Mouse (Mus musculus) lung, postnatal 0 days (tissue): Measurements from ENCODE around the gene Prom1. TPM values are rescaled to one million over a fixed set of nuclear protein-coding genes. Genes with fewer than 3 reads are reported as not detected.

Source experiments
- ATAC-seq: fragments of 200-750 bp; cut with Nextera tagmentation; 2 replicates; pipeline ENCODE4 v1.8.0; 2017; ENCODE audit warnings: moderate library complexity
- DNase-seq: peaks from one replicate; pipeline ENCODE4 v3.0.0-alpha.2; 2016; ENCODE audit warnings: low spot score
- H3K27ac ChIP-seq: fragments of 300-500 bp; sonication (generic); 2 replicates; pipeline ENCODE4 v1.5.1; 2014; ENCODE audit warnings: antibody characterized with exemption, mild to moderate bottlenecking, low read length, mixed read lengths
- H3K27me3 ChIP-seq: fragments of 300-500 bp; sonication (generic); replicated peaks from 2 replicates; pipeline ENCODE4 v1.6.1; 2014; ENCODE audit warnings: low read length, mixed read lengths; ENCODE audit not compliant: insufficient read depth
- H3K36me3 ChIP-seq: fragments of 300-500 bp; sonication (generic); 2 replicates; pipeline ENCODE4 v1.6.1; 2014; ENCODE audit warnings: low read length, mixed read lengths; ENCODE audit not compliant: insufficient read depth
- H3K4me1 ChIP-seq: fragments of 300-500 bp; sonication (generic); 2 replicates; pipeline ENCODE4 v1.6.1; 2014; ENCODE audit warnings: antibody characterized with exemption, low read depth, low read length, mixed read lengths; ENCODE audit not compliant: insufficient read depth
- H3K4me2 ChIP-seq: fragments of 300-500 bp; sonication (generic); replicated peaks from 2 replicates; pipeline ENCODE4 v1.6.1; 2014; ENCODE audit warnings: low read depth, mild to moderate bottlenecking, low read length, moderate library complexity, mixed read lengths
- H3K4me3 ChIP-seq: fragments of 300-500 bp; sonication (generic); 2 replicates; pipeline ENCODE4 v1.5.1; 2014; ENCODE audit warnings: low read depth, low read length
- H3K9ac ChIP-seq: fragments of 300-500 bp; sonication (generic); replicated peaks from 2 replicates; pipeline ENCODE4 v1.6.1; 2014; ENCODE audit warnings: low read depth, mild to moderate bottlenecking
- H3K9me3 ChIP-seq: fragments of 300-500 bp; sonication (generic); 2 replicates; pipeline ENCODE4 v1.6.1; 2016; ENCODE audit warnings: low read length, mixed read lengths
- CTCF ChIP-seq: IDR thresholded peaks from 2 replicates; pipeline ENCODE4 v1.5.1; 2016; ENCODE audit warnings: antibody characterized with exemption, mild to moderate bottlenecking
- EP300 ChIP-seq: IDR thresholded peaks from 2 replicates; pipeline ENCODE4 v1.6.1; 2016; ENCODE audit warnings: antibody characterized with exemption, mild to moderate bottlenecking, control low read depth
- WGBS: fragments of 180-500 bp; shearing (Covaris S2); extraction: QIAGEN DNeasy Blood & Tissue Kit; methylation state at CpG from one replicate; pipeline ENCODE4 v1.1.7; 2014; 5-methylcytosine and 5-hydroxymethylcytosine counted together
- polyA plus RNA-seq: library from polyadenylated mRNA; unstranded; fragments of >200 nt; fragmentation: Nextera tagmentation; extraction: Ambion mirVana; gene quantifications from 2 replicates; pipeline ENCODE4 v1.2.1, GENCODE M21; 2015

Prom1 gene
- polyA plus RNA-seq, 1 experiment from 2014 or later = 22.9 TPM

DNA sequence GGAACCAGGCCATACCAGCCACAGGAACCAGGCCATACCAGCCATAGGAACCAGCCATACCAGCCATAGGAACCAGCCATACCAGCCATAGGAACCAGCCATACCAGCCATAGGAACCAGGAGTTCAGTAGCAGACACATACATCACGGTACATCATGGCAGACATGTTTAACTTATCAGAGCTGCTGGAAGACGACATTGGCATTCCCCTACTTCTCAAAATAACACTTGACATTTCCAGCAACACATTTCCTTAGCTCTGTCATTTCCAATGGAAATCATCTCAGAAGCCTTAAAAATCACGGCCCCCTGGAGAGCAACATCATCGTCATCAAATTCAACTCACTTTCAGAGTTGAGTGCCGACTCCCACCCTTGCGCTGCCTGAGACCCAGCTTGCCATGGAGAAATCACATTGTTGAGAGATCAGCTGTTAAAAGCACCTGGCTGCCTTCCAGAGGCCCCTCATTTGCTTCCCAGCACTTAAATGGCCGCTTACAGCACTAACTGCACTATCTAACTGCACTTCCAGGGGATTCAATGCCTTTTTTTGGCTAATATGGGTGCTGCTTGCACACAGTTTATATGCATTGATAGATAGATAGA is 31.2 kb downstream of the Prom1 start:
- DNase-seq (no peak), ATAC-seq (no peak)
- Histone ChIP-seq H3K27ac (no peak overlapping the region), H3K4me1 (no peaks in the 10 kb centered on the region), H3K4me2 (no peak overlapping the region), H3K9ac (no peak overlapping the region), H3K4me3 (no peak overlapping the region), H3K27me3 (no peaks in the 10 kb centered on the region), H3K36me3 (no peaks in the 10 kb centered on the region), H3K9me3 (no peaks in the 10 kb centered on the region)
- TF ChIP-seq EP300 = no peak
- no peak for TF ChIP-seq CTCF
- 66% methylated on average over 7 of the region's 7 CpGs for WGBS

DNA sequence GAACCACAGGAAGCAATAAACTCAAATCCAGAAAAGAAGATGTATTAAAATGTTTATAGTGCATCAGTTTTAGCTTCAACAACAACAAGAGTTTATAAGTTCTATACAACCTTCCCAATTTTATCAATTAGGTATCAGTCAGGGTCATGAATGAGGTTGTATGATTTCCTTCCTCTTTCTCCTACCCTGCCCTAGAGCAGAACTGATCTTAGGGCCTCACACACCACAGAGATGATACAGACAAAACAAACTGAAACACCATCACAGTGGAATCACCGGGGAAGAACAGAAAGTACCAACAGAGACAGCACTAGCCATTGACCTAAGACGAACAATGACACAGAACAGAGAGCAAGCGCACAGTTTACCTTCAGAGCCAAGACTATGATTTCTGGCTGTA is 43.6 kb downstream of the Prom1 start:
- no peaks in the 10 kb centered on the region for H3K36me3 ChIP-seq
- 94% methylated on average over 3 of the region's 3 CpGs for WGBS
- H3K4me1 ChIP-seq = no peaks in the 10 kb centered on the region
- no peaks in the 10 kb centered on the region for H3K9me3 ChIP-seq
- ATAC-seq (no peak), DNase-seq (no peak)
- H3K9ac ChIP-seq = no peak overlapping the region
- no peaks in the 10 kb centered on the region for H3K27me3 ChIP-seq
- no peak for TF ChIP-seq CTCF
- no peak overlapping the region for H3K27ac ChIP-seq
- no peak overlapping the region for H3K4me2 ChIP-seq
- H3K4me3 ChIP-seq = no peak overlapping the region

DNA sequence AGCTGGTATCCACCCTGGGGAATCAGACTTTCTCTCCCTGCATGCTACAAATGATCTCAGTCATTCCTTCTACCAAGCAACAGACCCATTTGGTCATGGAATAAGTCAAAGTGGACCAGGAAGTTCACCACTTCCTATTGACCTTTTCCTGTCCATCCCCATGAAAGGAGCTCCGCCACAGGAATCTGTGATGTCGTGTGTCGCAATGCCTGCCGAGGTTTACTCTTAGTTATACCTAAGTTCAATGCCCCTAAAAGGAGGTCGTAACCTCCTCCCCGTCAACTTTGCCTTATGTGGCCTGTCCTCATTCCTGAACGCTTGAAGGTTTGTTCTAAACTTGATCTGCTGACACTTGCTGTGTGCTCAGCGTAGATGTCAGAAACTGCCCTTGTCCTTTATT is 51.6 kb downstream of the Prom1 start:
- no peaks in the 10 kb centered on the region for H3K36me3 ChIP-seq
- no peaks in the 10 kb centered on the region for H3K4me1 ChIP-seq
- WGBS = 51% methylated on average over 8 of the region's 8 CpGs
- no peak overlapping the region for H3K4me2 ChIP-seq
- ATAC-seq (peak; percentile 18; the same call in 1 of the 2 replicates), DNase-seq (no peak)
- H3K27ac ChIP-seq = no peak overlapping the region
- H3K27me3 ChIP-seq = no peaks in the 10 kb centered on the region
- H3K4me3 ChIP-seq = no peak overlapping the region
- H3K9ac ChIP-seq = no peak overlapping the region
- no peaks in the 10 kb centered on the region for H3K9me3 ChIP-seq
- TF ChIP-seq EP300 = no peak
- TF ChIP-seq CTCF = no peak

DNA sequence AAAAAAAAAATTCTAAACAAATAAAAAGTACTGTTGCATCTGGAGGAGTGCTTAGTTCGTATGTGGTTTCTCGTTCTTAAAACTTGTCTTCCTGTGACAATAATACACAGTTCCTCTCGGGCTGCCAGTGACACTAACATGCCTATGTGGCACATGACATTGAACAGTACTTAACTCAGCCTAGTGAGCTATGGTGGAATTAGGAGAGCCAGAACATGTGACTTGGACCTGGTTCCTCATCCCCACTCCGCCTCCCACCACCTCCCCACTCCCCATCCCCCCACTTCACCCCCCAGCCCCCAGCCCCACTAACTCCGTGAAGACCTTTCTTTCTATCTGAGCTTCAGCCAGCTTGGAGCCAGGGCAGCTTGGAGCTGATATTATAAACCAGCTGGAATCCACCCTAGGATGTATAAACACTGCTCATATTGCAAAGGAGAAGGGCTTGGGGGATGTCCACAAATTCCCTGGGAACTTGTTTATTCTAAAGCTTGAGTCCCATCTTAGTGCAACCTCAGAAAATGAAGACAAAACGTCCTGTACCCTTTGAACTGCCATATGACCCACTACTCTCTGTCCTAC is 52.3 kb downstream of the Prom1 start:
- H3K4me3 ChIP-seq = no peak overlapping the region
- ATAC-seq (peak; percentile 65), DNase-seq (peak; percentile 54)
- WGBS = 34% methylated on average over 6 of the region's 6 CpGs
- H3K27ac ChIP-seq = no peak overlapping the region
- H3K27me3 ChIP-seq = no peaks in the 10 kb centered on the region
- H3K36me3 ChIP-seq = no peaks in the 10 kb centered on the region
- H3K4me2 ChIP-seq = no peak overlapping the region
- no peaks in the 10 kb centered on the region for H3K9me3 ChIP-seq
- no peak overlapping the region for H3K9ac ChIP-seq
- TF ChIP-seq CTCF = no peak
- peak; percentile 46; the same call in 1 of the 2 replicates for TF ChIP-seq EP300
- H3K4me1 ChIP-seq = no peaks in the 10 kb centered on the region

DNA sequence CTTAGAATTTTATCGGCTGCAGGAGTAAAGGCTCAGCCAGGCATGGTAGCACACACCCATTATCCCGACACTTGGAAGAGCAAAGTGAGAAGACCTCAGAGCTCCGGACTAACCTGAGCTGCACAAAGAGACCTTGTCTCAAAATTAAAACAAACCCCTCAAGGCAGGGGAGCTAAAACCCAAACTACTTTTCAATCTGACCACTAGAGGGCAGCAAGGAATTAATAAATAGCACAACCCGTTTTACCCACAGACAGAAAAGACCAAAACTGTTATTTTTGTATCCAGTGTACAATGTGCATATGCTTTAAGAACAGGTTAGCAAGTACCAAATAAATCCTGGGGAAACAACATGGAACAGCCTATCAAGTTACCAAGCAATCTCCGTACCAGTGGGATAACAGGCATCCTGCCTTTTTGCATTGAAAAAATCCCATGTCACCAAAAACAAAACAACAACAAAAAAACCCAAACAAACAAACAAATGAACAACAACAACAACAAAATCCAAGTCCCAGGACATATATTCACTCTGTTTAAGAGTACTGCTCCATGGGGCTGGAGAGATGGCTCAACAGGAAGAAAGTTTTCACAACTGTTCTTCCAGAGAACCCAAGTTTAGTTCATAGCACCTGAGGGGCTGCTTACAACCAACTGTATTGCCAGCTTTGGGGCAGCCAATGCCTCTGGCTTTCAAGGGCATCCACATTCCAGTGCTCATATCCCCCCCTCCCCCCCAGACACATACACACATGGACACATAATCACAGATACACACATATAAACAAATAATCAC is 53.1 kb downstream of the Prom1 start:
- no peak overlapping the region for H3K9ac ChIP-seq
- no peaks in the 10 kb centered on the region for H3K27me3 ChIP-seq
- H3K4me1 ChIP-seq = no peaks in the 10 kb centered on the region
- ATAC-seq = no peak
- H3K36me3 ChIP-seq = no peaks in the 10 kb centered on the region
- no peaks in the 10 kb centered on the region for H3K9me3 ChIP-seq
- H3K4me3 ChIP-seq = no peak overlapping the region
- peak; percentile 82 for DNase-seq
- TF ChIP-seq EP300 (no peak), CTCF (peak; percentile 83)
- H3K4me2 ChIP-seq = no peak overlapping the region
- H3K27ac ChIP-seq = no peak overlapping the region
- WGBS = 34% methylated on average over 5 of the region's 5 CpGs

DNA sequence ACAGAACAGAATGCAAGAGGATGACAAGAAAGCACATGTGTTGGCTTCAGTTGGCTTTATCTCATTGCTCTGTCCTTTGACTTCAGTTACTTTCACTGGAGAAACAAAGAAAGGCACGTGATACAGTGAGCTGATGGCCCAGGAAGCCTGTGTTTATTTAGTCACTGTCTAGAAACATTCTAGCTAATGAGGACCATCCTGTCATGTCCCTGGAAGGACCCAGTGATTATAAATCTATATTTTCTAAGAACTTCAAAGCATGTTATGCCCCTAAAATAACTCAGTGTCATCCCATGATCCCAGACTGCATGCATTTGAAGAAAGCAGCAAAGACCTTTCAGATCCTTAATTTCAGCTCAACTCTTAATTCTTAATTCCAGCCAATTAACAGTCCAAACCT is 60.1 kb downstream of the Prom1 start:
- Histone ChIP-seq H3K4me1 (no peaks in the 10 kb centered on the region), H3K9me3 (no peaks in the 10 kb centered on the region), H3K4me3 (no peak overlapping the region), H3K27me3 (no peaks in the 10 kb centered on the region), H3K4me2 (no peak overlapping the region), H3K27ac (no peak overlapping the region), H3K9ac (no peak overlapping the region), H3K36me3 (no peaks in the 10 kb centered on the region)
- WGBS = 19% methylated on average over 1 of the region's 1 CpGs
- TF ChIP-seq CTCF = no peak
- peak; percentile 24; the same call in 1 of the 2 replicates for TF ChIP-seq EP300
- peak; percentile 50 for ATAC-seq
- DNase-seq = peak; percentile 16
